Mouse (Mus musculus) heart, embryonic 13.5 days (tissue): ENCODE results near the gene Ints14. TPM values are rescaled to one million over a fixed set of nuclear protein-coding genes. Genes with fewer than 3 reads are reported as not detected.

ENCODE experiments used
- ATAC-seq: fragments of 200-750 bp; cut with Nextera tagmentation; 2 replicates; pipeline ENCODE4 v1.8.0; 2017; ENCODE audit warnings: moderate TSS enrichment; ENCODE audit not compliant: insufficient number of reproducible peaks, low FRiP score, low TSS enrichment; ENCODE audit errors: extremely low read depth
- H3K27ac ChIP-seq: fragments of 300-500 bp; sonication (generic); replicated peaks from 2 replicates; pipeline ENCODE4 v1.5.1; 2015; ENCODE audit warnings: moderate library complexity, mild to moderate bottlenecking, inconsistent platforms
- H3K27me3 ChIP-seq: fragments of 300-500 bp; sonication (generic); replicated peaks from 2 replicates; pipeline ENCODE4 v1.6.1; 2015; ENCODE audit warnings: mild to moderate bottlenecking, inconsistent platforms
- H3K36me3 ChIP-seq: fragments of 300-500 bp; sonication (generic); 2 replicates; pipeline ENCODE4 v1.6.1; 2015; ENCODE audit warnings: mild to moderate bottlenecking, inconsistent platforms
- H3K4me1 ChIP-seq: fragments of 300-500 bp; sonication (generic); 2 replicates; pipeline ENCODE4 v1.6.1; 2015; ENCODE audit warnings: inconsistent platforms
- H3K4me2 ChIP-seq: fragments of 300-500 bp; sonication (generic); 2 replicates; pipeline ENCODE4 v1.6.1; 2015; ENCODE audit warnings: inconsistent platforms, mild to moderate bottlenecking, moderate library complexity
- H3K4me3 ChIP-seq: fragments of 300-500 bp; sonication (generic); 2 replicates; pipeline ENCODE4 v1.5.1; 2015; ENCODE audit warnings: moderate library complexity, mild to moderate bottlenecking, inconsistent platforms
- H3K9ac ChIP-seq: fragments of 300-500 bp; sonication (generic); 2 replicates; pipeline ENCODE4 v1.6.1; 2015; ENCODE audit warnings: inconsistent platforms, mild to moderate bottlenecking, moderate library complexity
- H3K9me3 ChIP-seq: fragments of 300-500 bp; sonication (generic); 2 replicates; pipeline ENCODE4 v1.6.1; 2016; ENCODE audit warnings: inconsistent platforms
- WGBS: fragments of 180-500 bp; shearing (Covaris S2); methylation state at CpG from one replicate; pipeline ENCODE4 v1.1.7; 2015; ENCODE audit warnings: mixed read lengths; 5-methylcytosine and 5-hydroxymethylcytosine counted together
- polyA plus RNA-seq: library from polyadenylated mRNA; unstranded; fragments of >200 nt; fragmentation: Nextera tagmentation; extraction: Ambion mirVana; gene quantifications from 2 replicates; pipeline ENCODE4 v1.2.1, GENCODE M21; 2015

Ints14 gene
- polyA plus RNA-seq, 1 experiment from 2014 or later = 40.7 TPM

DNA sequence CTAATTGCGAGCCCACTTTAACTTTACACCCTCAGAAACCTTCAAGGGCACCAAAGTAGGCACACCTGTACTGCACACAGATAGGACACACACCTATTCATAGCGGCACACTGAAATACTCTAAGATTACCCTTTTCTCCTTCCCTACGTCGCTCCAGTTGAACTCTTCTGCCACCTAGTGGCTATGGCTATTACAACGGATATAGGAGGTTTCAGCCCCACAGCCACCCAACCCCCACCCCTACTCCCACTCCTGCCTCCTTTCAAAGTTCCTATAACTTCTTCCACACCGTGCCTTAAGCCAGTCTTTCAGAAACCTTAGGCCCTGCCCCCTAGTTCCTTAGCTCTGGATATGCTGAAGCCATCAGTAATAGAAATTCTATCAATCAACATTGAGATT lies 24.2 kb upstream of the Ints14 start:
- Histone ChIP-seq H3K9me3 (no peaks in the 10 kb centered on the region), H3K27ac (no peak overlapping the region), H3K4me3 (no peak overlapping the region), H3K4me2 (no peak overlapping the region), H3K27me3 (0 out of 2 replicates have a peak, but pooled peaks cover 2% of the 10 kb centered on the region), H3K4me1 (peaks cover 66% of the 10 kb centered on the region), H3K9ac (no peak overlapping the region), H3K36me3 (no peaks in the 10 kb centered on the region)
- 6% methylated on average over 6 of the region's 6 CpGs for WGBS
- no peak for ATAC-seq

DNA sequence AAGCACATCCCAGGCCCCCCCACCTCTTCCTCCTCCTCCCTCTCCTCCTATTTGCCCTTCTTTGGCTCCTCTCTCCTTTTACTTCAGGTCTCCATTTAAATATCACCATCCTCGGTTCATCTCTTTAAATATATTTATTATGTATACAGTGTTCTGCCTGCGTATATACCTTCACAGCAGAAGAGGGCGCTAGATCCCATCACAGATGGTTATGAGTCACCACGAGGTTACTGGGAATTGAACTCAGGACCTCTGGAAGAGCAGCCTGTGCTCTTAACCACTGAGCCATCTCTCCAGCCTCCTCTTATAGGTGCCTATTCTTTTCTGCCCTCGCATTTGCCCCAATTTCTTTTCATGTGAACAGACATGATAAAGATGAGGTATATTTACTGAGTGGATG lies 23.2 kb upstream of the Ints14 start:
- no peak for ATAC-seq
- H3K36me3 ChIP-seq = no peaks in the 10 kb centered on the region

DNA sequence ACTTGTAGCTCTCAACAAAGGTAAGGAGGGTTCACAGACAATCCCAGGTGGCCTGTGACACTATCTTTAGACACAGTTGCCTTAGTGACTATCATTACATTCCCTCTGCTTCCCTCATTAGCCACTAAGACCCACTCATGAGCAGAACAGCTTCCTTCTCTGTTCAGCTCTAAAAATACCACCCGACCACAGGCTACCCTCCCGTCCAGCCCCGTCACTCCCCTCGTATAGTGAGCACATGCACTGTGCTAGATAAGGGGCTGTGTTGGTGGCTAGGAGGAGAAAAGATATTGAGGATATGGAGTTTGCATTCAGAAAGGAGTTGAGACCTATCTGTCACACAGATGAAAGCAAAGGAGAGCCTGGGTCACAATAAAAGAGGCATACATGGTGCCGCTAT lies 22.2 kb upstream of the Ints14 start:
- H3K4me3 ChIP-seq = no peak overlapping the region
- WGBS = 26% methylated on average over 5 of the region's 5 CpGs
- peaks cover 52% of the 10 kb centered on the region for H3K4me1 ChIP-seq
- no peaks in the 10 kb centered on the region for H3K9me3 ChIP-seq
- ATAC-seq = no peak
- H3K27ac ChIP-seq = peak overlapping the region; percentile 32; the same call in 1 of the 2 replicates
- no peaks in the 10 kb centered on the region for H3K36me3 ChIP-seq
- no peak overlapping the region for H3K4me2 ChIP-seq
- H3K9ac ChIP-seq = peak overlapping the region; percentile 19; the same call in 1 of the 2 replicates
- peaks cover 9% of the 10 kb centered on the region for H3K27me3 ChIP-seq

More for the DNA sequence above, 23.2 kb upstream of the Ints14 start:
- Histone ChIP-seq H3K27me3 (peaks cover 8% of the 10 kb centered on the region; the same call in 1 of the 2 replicates), H3K4me3 (no peak overlapping the region), H3K4me2 (no peak overlapping the region), H3K9ac (no peak overlapping the region), H3K9me3 (no peaks in the 10 kb centered on the region), H3K27ac (no peak overlapping the region), H3K4me1 (peaks cover 57% of the 10 kb centered on the region)
- WGBS = 61% methylated on average over 5 of the region's 5 CpGs

- H3K4me2 ChIP-seq = no peak overlapping the region
- H3K4me3 ChIP-seq = no peak overlapping the region
- H3K9me3 ChIP-seq = no peaks in the 10 kb centered on the region
- peak overlapping the region; percentile 32 for H3K27ac ChIP-seq
- ATAC-seq = no peak
- H3K36me3 ChIP-seq = no peaks in the 10 kb centered on the region
- peaks cover 50% of the 10 kb centered on the region for H3K4me1 ChIP-seq
- peak overlapping the region; percentile 19; the same call in 1 of the 2 replicates for H3K9ac ChIP-seq
- WGBS = 52% methylated on average over 4 of the region's 4 CpGs
- peaks cover 15% of the 10 kb centered on the region for H3K27me3 ChIP-seq
Measured at GRCm38 (mm10) chr9:64939281-64939680, 21.4 kb upstream of the Ints14 start.

GRCm38 (mm10) chr9:64939790-64940189 lies 20.9 kb upstream of the Ints14 start:
- Histone ChIP-seq H3K9me3 (no peaks in the 10 kb centered on the region), H3K27me3 (peaks cover 20% of the 10 kb centered on the region), H3K4me3 (no peak overlapping the region), H3K27ac (peak overlapping the region; percentile 63; the same call in 1 of the 2 replicates), H3K4me2 (no peak overlapping the region), H3K9ac (no peak overlapping the region), H3K36me3 (no peaks in the 10 kb centered on the region), H3K4me1 (peaks cover 46% of the 10 kb centered on the region)
- ATAC-seq = no peak
- 67% methylated on average over 2 of the region's 2 CpGs for WGBS

- Histone ChIP-seq H3K4me1 (peaks cover 42% of the 10 kb centered on the region), H3K9ac (no peak overlapping the region; the same call in none of the 2 replicates), H3K27me3 (peaks cover 26% of the 10 kb centered on the region), H3K4me3 (no peak overlapping the region), H3K27ac (peak overlapping the region; percentile 63), H3K9me3 (no peaks in the 10 kb centered on the region), H3K4me2 (no peak overlapping the region), H3K36me3 (no peaks in the 10 kb centered on the region)
- no peak for ATAC-seq
- 48% methylated on average over 11 of the region's 11 CpGs for WGBS
Measured at GRCm38 (mm10) chr9:64940731-64941346, 19.9 kb upstream of the Ints14 start.

GRCm38 (mm10) chr9:64941650-64942049 lies 19.1 kb upstream of the Ints14 start:
- no peak for ATAC-seq
- Histone ChIP-seq H3K9me3 (no peaks in the 10 kb centered on the region), H3K4me1 (peaks cover 40% of the 10 kb centered on the region), H3K36me3 (no peaks in the 10 kb centered on the region), H3K27ac (peak overlapping the region; percentile 63), H3K4me2 (no peak overlapping the region), H3K9ac (no peak overlapping the region), H3K27me3 (peaks cover 32% of the 10 kb centered on the region), H3K4me3 (no peak overlapping the region)
- WGBS = 71% methylated on average over 4 of the region's 4 CpGs

DNA sequence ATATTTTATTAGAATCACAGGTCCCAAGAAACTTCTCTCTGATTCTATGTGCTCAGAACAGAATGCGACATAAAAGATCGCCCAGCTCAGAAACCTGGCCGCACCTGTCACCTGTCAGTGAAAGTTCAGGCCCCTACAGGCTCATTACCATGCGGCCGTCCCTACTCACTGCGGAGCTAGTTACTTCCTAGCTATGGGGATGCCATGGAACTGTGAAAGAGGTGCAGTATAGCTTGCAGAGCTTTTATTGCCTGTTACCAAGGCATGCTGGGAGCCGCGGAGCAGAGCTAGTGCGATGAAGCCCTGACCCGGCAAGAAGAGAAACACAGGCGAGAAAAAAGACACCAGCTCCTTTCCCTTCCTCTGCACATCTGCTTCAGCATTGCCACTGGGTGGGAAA lies 16.7 kb upstream of the Ints14 start:
- 36% methylated on average over 11 of the region's 11 CpGs for WGBS
- Histone ChIP-seq H3K27me3 (peaks cover 50% of the 10 kb centered on the region), H3K4me2 (no peak overlapping the region; the same call in 1 of the 2 replicates), H3K27ac (no peak overlapping the region), H3K4me1 (peaks cover 29% of the 10 kb centered on the region), H3K36me3 (no peaks in the 10 kb centered on the region), H3K9ac (no peak overlapping the region), H3K9me3 (no peaks in the 10 kb centered on the region), H3K4me3 (no peak overlapping the region)
- ATAC-seq = no peak

DNA sequence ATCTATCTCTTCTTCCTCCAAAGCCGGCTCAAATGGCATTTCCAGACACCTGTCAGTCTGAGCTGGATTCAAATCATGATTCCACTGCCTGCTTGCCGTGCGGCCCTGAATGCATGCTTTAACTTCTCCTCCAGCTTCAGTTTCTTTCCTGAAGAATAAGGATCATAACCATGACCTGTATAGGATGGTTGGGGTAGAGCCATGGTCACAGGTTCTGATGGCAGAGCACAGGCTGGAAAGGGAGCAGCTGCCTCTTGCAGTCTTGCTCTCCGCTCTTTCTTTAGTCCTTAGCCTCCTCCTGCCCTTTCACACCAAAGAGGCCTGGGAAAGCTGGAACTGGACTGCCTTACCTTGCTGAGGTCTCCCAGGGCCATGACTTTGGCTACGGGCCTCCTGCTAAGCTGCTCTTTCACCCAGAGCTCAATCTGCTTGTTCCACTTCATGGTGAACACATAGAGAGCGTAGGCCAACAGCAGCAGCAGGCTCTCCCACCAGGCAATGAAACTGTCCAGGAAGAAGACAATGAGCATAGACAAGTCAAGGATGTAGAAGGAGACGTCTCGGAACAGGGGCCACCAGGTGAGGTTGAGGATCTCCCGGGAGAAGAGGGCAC lies 13.1 kb upstream of the Ints14 start:
- Histone ChIP-seq H3K27me3 (peaks cover 80% of the 10 kb centered on the region), H3K27ac (no peak overlapping the region), H3K4me3 (no peak overlapping the region), H3K36me3 (no peaks in the 10 kb centered on the region), H3K4me2 (no peak overlapping the region), H3K9ac (no peak overlapping the region), H3K9me3 (no peaks in the 10 kb centered on the region), H3K4me1 (peaks cover 14% of the 10 kb centered on the region)
- no peak for ATAC-seq
- 72% methylated on average over 9 of the region's 9 CpGs for WGBS

- 32% methylated on average over 11 of the region's 11 CpGs for WGBS
- Histone ChIP-seq H3K36me3 (no peaks in the 10 kb centered on the region), H3K4me3 (no peak within 1 kb of the TSS), H3K9ac (no peak within 1 kb of the TSS), H3K4me1 (peaks cover 11% of the 10 kb centered on the region), H3K4me2 (no peak within 1 kb of the TSS), H3K9me3 (no peaks in the 10 kb centered on the region), H3K27ac (no peak within 1 kb of the TSS), H3K27me3 (peaks cover 73% of the 10 kb centered on the region)
- no peak for ATAC-seq
Measured at GRCm38 (mm10) chr9:64951161-64951657, 9.5 kb upstream of the Ints14 start, which contains the start of gene Slc24a1. Gene Slc24a1, minus strand, starts transcription at chr9:64951607.

- H3K27ac ChIP-seq = no peak overlapping the region
- H3K4me2 ChIP-seq = no peak overlapping the region
- no peak overlapping the region for H3K4me3 ChIP-seq
- no peak overlapping the region for H3K9ac ChIP-seq
- H3K36me3 ChIP-seq = no peaks in the 10 kb centered on the region
- H3K27me3 ChIP-seq = peaks cover 68% of the 10 kb centered on the region
- H3K9me3 ChIP-seq = no peaks in the 10 kb centered on the region
- 18% methylated on average over 5 of the region's 5 CpGs for WGBS
- ATAC-seq = no peak
- peaks cover 14% of the 10 kb centered on the region for H3K4me1 ChIP-seq
Measured at GRCm38 (mm10) chr9:64952055-64952454, 8.7 kb upstream of the Ints14 start.
